Mouse (Mus musculus) MEL (cell line): ENCODE measurements at regions not wholly inside any gene's neighbourhood (a gene's known extent, or its start where the extent isn't known, plus 50 kb on each side); places are given as distances from the start of the nearest gene placed in this dataset.

Experiments used
- DNase-seq: peaks from one replicate; pipeline ENCODE4 v3.0.0; 2011; ENCODE audit warnings: low read depth, low spot score
- H3K27ac ChIP-seq: 2 replicates; pipeline ENCODE4 v1.5.1; 2012; ENCODE audit warnings: low read depth, mild to moderate bottlenecking, control low read depth, low read length, moderate library complexity; ENCODE audit not compliant: control insufficient read depth
- H3K27me3 ChIP-seq, 2 experiments: fragments of 150-350 bp in 1 of 2; sonication (generic) in 1 of 2; 2 replicates each; pipeline ENCODE4 v1.6.1; 2012; ENCODE audit warnings: low read length in 2 of 2, mild to moderate bottlenecking in 2 of 2, improper control_type of control experiment in 1 of 2, moderate library complexity in 1 of 2; ENCODE audit not compliant: insufficient read depth in 2 of 2, control insufficient read depth in 1 of 2
- H3K36me3 ChIP-seq, 2 experiments: 2 replicates each; pipeline ENCODE4 v1.6.1; 2012 to 2014; ENCODE audit warnings: low read length in 2 of 2, improper control_type of control experiment in 1 of 2, inconsistent platforms in 1 of 2, mild to moderate bottlenecking in 1 of 2; ENCODE audit not compliant: insufficient read depth in 2 of 2, control insufficient read depth in 1 of 2
- H3K4me1 ChIP-seq, 2 experiments: fragments of 150-350 bp in 1 of 2; sonication (generic) in 1 of 2; 2 replicates each; pipeline ENCODE4 v1.6.1; 2012; ENCODE audit warnings: low read length in 2 of 2, improper control_type of control experiment in 1 of 2, mild to moderate bottlenecking in 1 of 2; ENCODE audit not compliant: insufficient read depth in 2 of 2, control insufficient read depth in 1 of 2
- H3K4me3 ChIP-seq, 2 experiments: fragments of 150-350 bp in 1 of 2; sonication (generic) in 1 of 2; 2 replicates each; pipeline ENCODE4 v1.5.1; 2012; ENCODE audit warnings: low read depth in 2 of 2, low read length in 2 of 2, mild to moderate bottlenecking in 2 of 2, moderate library complexity in 2 of 2, control low read depth in 1 of 2, improper control_type of control experiment in 1 of 2; ENCODE audit not compliant: control insufficient read depth in 1 of 2, insufficient read depth in 1 of 2
- H3K79me2 ChIP-seq: 2 replicates; pipeline ENCODE4 v1.6.1; 2012; ENCODE audit warnings: mild to moderate bottlenecking, low read length, moderate library complexity; ENCODE audit not compliant: control insufficient read depth, poor library complexity, insufficient read depth
- H3K9ac ChIP-seq: 2 replicates; pipeline ENCODE4 v1.6.1; 2012; ENCODE audit warnings: low read depth, mild to moderate bottlenecking, control low read depth, low read length, moderate library complexity; ENCODE audit not compliant: control insufficient read depth, poor library complexity, severe bottlenecking
- H3K9me3 ChIP-seq: fragments of 150-350 bp; sonication (generic); replicated peaks from 2 replicates; pipeline ENCODE4 v1.6.1; 2012; ENCODE audit warnings: mild to moderate bottlenecking, low read length, improper control_type of control experiment, moderate library complexity; ENCODE audit not compliant: insufficient read depth
- BHLHE40 ChIP-seq: IDR thresholded peaks from 2 replicates; pipeline ENCODE4 v1.6.1; 2012; ENCODE audit warnings: low read depth, mild to moderate bottlenecking, inconsistent platforms, low read length, improper control_type of control experiment, borderline replicate concordance
- CHD1 ChIP-seq: IDR thresholded peaks from 2 replicates; pipeline ENCODE4 v1.6.1; 2012; ENCODE audit warnings: low read depth, mild to moderate bottlenecking, inconsistent platforms, low read length, improper control_type of control experiment
- CHD2 ChIP-seq: IDR thresholded peaks from 2 replicates; pipeline ENCODE4 v1.6.1; 2011; ENCODE audit warnings: low read length, improper control_type of control experiment
- CTCF ChIP-seq, 3 experiments: IDR thresholded peaks in 2 of 3; conservative IDR thresholded peaks in 1 of 3; 2 replicates each; pipeline ENCODE4 v1.5.1; 2011 to 2012; ENCODE audit warnings: low read length in 3 of 3, low read depth in 2 of 3, mild to moderate bottlenecking in 2 of 3, improper control_type of control experiment in 1 of 3, inconsistent platforms in 1 of 3, mixed read lengths in 1 of 3, moderate library complexity in 1 of 3; ENCODE audit not compliant: control insufficient read depth in 1 of 3, insufficient read depth in 1 of 3, poor library complexity in 1 of 3, severe bottlenecking in 1 of 3
- ELF1 ChIP-seq: IDR thresholded peaks from 2 replicates; pipeline ENCODE4 v1.6.1; 2014; ENCODE audit warnings: low read depth, mild to moderate bottlenecking, inconsistent platforms, low read length, improper control_type of control experiment, moderate library complexity
- ETS1 ChIP-seq: IDR thresholded peaks from 2 replicates; pipeline ENCODE4 v1.6.1; 2012; ENCODE audit warnings: low read depth, mild to moderate bottlenecking, inconsistent platforms, low read length, improper control_type of control experiment, moderate library complexity
- GABPA ChIP-seq: IDR thresholded peaks from 2 replicates; pipeline ENCODE4 v1.6.1; 2012; ENCODE audit warnings: low read depth, mild to moderate bottlenecking, inconsistent platforms, low read length, improper control_type of control experiment, moderate library complexity
- GATA1 ChIP-seq: IDR thresholded peaks from 2 replicates; pipeline ENCODE4 v1.6.1; 2011; ENCODE audit warnings: low read depth, low read length, improper control_type of control experiment
- JUND ChIP-seq: IDR thresholded peaks from 2 replicates; pipeline ENCODE4 v1.6.1; 2011; ENCODE audit warnings: low read depth, mild to moderate bottlenecking, improper control_type of control experiment, low read length
- MAZ ChIP-seq: IDR thresholded peaks from 2 replicates; pipeline ENCODE4 v1.6.1; 2012; ENCODE audit warnings: low read depth, mild to moderate bottlenecking, inconsistent platforms, low read length, improper control_type of control experiment
- MYC ChIP-seq: IDR thresholded peaks from 2 replicates; pipeline ENCODE4 v1.6.1; 2011; ENCODE audit warnings: low read depth, mild to moderate bottlenecking, low read length, improper control_type of control experiment, moderate library complexity
- NELFE ChIP-seq: IDR thresholded peaks from 2 replicates; pipeline ENCODE4 v1.6.1; 2011; ENCODE audit warnings: low read depth, low read length, improper control_type of control experiment
- NRF1 ChIP-seq: IDR thresholded peaks from 2 replicates; pipeline ENCODE4 v1.6.1; 2014; ENCODE audit warnings: low read depth, mild to moderate bottlenecking, inconsistent platforms, low read length, improper control_type of control experiment, moderate library complexity; ENCODE audit not compliant: poor library complexity, insufficient read depth, severe bottlenecking
- POLR2A ChIP-seq, 2 experiments: IDR thresholded peaks; 2 replicates each; pipeline ENCODE4 v1.6.1; 2011 to 2012; ENCODE audit warnings: low read length in 2 of 2, mild to moderate bottlenecking in 2 of 2, control low read depth in 1 of 2, improper control_type of control experiment in 1 of 2, low read depth in 1 of 2, moderate library complexity in 1 of 2; ENCODE audit not compliant: control insufficient read depth in 1 of 2, insufficient read depth in 1 of 2, poor library complexity in 1 of 2
- POLR2AphosphoS2 ChIP-seq: IDR thresholded peaks from 2 replicates; pipeline ENCODE4 v1.6.1; 2011; ENCODE audit warnings: low read length, improper control_type of control experiment
- RCOR1 ChIP-seq: IDR thresholded peaks from 2 replicates; pipeline ENCODE4 v1.6.1; 2012; ENCODE audit warnings: low read depth, mild to moderate bottlenecking, inconsistent platforms, low read length, improper control_type of control experiment
- SIN3A ChIP-seq: IDR thresholded peaks from 2 replicates; pipeline ENCODE4 v1.6.1; 2012; ENCODE audit warnings: low read length, improper control_type of control experiment, inconsistent platforms
- SMC3 ChIP-seq: IDR thresholded peaks from 2 replicates; pipeline ENCODE4 v1.6.1; 2011; ENCODE audit warnings: low read depth, low read length, improper control_type of control experiment
- TBP ChIP-seq: IDR thresholded peaks from 2 replicates; pipeline ENCODE4 v1.8.0; 2011; ENCODE audit warnings: low read depth, low read length, improper control_type of control experiment
- ZC3H11A ChIP-seq: IDR thresholded peaks from 2 replicates; pipeline ENCODE4 v1.6.1; 2012; ENCODE audit warnings: low read depth, mild to moderate bottlenecking, inconsistent platforms, low read length, improper control_type of control experiment
- ZKSCAN1 ChIP-seq: IDR thresholded peaks from 2 replicates; pipeline ENCODE4 v1.6.1; 2012; ENCODE audit warnings: low read depth, mild to moderate bottlenecking, inconsistent platforms, low read length, improper control_type of control experiment, moderate library complexity
- ZMIZ1 ChIP-seq: IDR thresholded peaks from 2 replicates; pipeline ENCODE4 v1.6.1; 2012; ENCODE audit warnings: low read depth, mild to moderate bottlenecking, inconsistent platforms, low read length, improper control_type of control experiment, moderate library complexity

DNA sequence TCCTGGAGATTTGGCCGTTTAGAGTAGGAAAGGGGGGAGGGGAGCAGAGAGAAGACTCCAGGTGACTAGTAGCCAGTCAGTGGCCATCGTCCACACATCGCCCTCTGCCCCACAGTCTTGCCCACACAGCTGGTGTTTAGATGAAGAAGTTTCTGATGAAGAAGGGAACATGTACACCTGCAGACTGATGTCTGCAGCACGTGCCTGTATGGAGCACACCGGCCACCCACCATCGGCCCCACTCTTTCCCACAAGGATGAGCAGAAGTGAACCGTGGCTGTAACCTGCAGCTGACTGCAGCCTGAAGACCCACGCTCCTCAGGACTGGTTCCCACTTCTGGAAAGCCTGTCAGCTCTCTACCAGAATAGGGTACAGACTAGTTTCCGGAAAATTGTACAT, 121.1 kb upstream of the Tbca start:
- Histone ChIP-seq H3K79me2 (no peaks in the 10 kb centered on the region), H3K9ac (no peak overlapping the region), H3K27ac (no peak overlapping the region), H3K27me3 (no peaks in the 10 kb centered on the region), H3K9me3 (no peaks in the 10 kb centered on the region), H3K4me3 (no peak overlapping the region), H3K36me3 (no peaks in the 10 kb centered on the region), H3K4me1 (no peaks in the 10 kb centered on the region)
- no peak for DNase-seq
- TF ChIP-seq ETS1, result no peak
- TF ChIP-seq JUND, result no peak
- TF ChIP-seq NELFE, result no peak

DNA sequence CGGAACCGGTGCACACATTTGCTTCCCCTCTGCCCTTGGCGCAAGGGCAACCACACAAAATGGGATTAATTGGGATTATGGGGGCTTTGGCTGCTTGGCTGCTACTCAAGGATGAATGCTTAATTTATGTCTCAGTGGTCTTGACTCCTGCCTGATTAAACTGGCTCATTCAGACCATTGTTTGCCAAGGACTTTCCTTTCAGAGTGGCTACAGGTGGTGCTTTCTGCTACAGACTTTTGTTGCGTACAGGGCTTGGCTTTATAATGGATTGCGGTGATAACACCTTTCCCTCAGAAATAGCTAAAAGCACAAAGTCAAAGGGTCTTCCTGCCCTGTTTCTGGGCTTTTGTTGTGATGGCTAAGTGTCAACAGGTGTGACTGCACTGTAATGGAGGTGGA, 120.4 kb upstream of the Tbca start:
- DNase-seq, result no peak
- Histone ChIP-seq H3K27ac (no peak overlapping the region), H3K4me1 (no peaks in the 10 kb centered on the region), H3K27me3 (no peaks in the 10 kb centered on the region), H3K9me3 (no peaks in the 10 kb centered on the region), H3K9ac (no peak overlapping the region), H3K4me3 (no peak overlapping the region), H3K79me2 (no peaks in the 10 kb centered on the region), H3K36me3 (no peaks in the 10 kb centered on the region)
- no peak for TF ChIP-seq TBP
- TF ChIP-seq POLR2AphosphoS2, result no peak
- no peak for TF ChIP-seq RCOR1
- no peak for TF ChIP-seq CHD2
- no peak for TF ChIP-seq MAZ
- no peak for TF ChIP-seq ZC3H11A
- TF ChIP-seq CHD1, result no peak
- no peak for TF ChIP-seq GABPA
- no peak for TF ChIP-seq ZKSCAN1
- no peak for TF ChIP-seq MYC
- TF ChIP-seq POLR2A (IDR thresholded peaks at IDR 0.05; ENCODE audit: control insufficient read depth in 1 of 2, insufficient read depth in 1 of 2, low read depth in 1 of 2, low read length in 2 of 2, poor library complexity in 1 of 2), result no peak
- no peak for TF ChIP-seq SMC3
- no peak for TF ChIP-seq CTCF (IDR thresholded peaks at IDR 0.05 in 2 of 3, conservative IDR thresholded peaks at IDR 0.05 in 1 of 3; ENCODE audit: control insufficient read depth in 1 of 3, insufficient read depth in 1 of 3, low read depth in 2 of 3, low read length in 3 of 3, poor library complexity in 1 of 3, severe bottlenecking in 1 of 3)
- no peak for TF ChIP-seq ZMIZ1
- no peak for TF ChIP-seq BHLHE40
- TF ChIP-seq ELF1, result no peak
- TF ChIP-seq NRF1, result no peak
- no peak for TF ChIP-seq SIN3A
- no peak for TF ChIP-seq GATA1
